Mouse (Mus musculus) embryonic stem cell, embryonic (primary cell): ENCODE measurements at regions not wholly inside any gene's neighbourhood (a gene's known extent, or its start where the extent isn't known, plus 50 kb on each side); places are given as distances from the start of the nearest gene placed in this dataset.

ENCODE experiments used
- CTCF ChIA-PET, 4 experiments: fragments of 300-600 bp in 2 of 4; fragments of 350-600 bp in 2 of 4; sonication (Branson Sonifier 250); formaldehyde crosslinking; loops; one replicate each; lab custom pipeline; 2022; ENCODE audit warnings: inconsistent platforms in 2 of 4; lab: Charles Lee
- POLR2A ChIA-PET, 4 experiments: fragments of 300-600 bp in 2 of 4; fragments of 350-600 bp in 2 of 4; sonication (Branson Sonifier 250); formaldehyde crosslinking; loops; one replicate each; lab custom pipeline; 2022; ENCODE audit warnings: antibody characterized with exemption in 4 of 4, inconsistent platforms in 1 of 4; lab: Charles Lee

- POLR2A ChIA-PET: no interaction called here
- CTCF ChIA-PET: no interaction called here
Measured at GRCm38 (mm10) chr9:112445230-112446026, 209.7 kb upstream of the Arpp21 start.

- ChIA-PET CTCF (no interaction called here), POLR2A (no interaction called here)
Measured at GRCm38 (mm10) chr9:112444220-112444619, 208.5 kb upstream of the Arpp21 start.

- CTCF ChIA-PET: no interaction called here
- POLR2A ChIA-PET: interaction anchor here in 1 of 4 experiments (0.5 kb wide), 1 partner anchor 261 kb away, joined by 3 read pairs; no protein-coding TSS in a partner anchor
Measured at GRCm38 (mm10) chr9:112436094-112436493, 200.4 kb upstream of the Arpp21 start.

- CTCF ChIA-PET: no interaction called here
- POLR2A ChIA-PET: no interaction called here
Measured at GRCm38 (mm10) chr9:112431920-112432437, 196.2 kb upstream of the Arpp21 start.

DNA sequence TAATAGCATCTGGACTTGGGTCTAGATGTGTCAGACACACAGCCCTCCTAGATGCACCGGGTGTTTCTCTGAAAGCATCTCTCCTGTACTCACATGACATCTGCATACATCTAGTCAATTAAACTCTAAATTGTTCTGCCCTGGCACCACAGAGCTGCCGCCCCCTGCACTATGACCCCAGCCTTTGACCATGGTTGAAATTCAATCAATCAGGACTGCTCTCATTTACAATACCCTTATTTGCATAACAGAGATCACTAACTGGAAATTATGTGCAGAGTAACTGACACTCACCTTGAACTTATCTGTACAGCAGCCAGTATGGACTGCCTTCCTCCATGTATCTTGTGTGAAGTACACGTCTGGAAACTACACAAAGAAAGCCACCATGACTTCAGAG lies 193.5 kb upstream of the Arpp21 start:
- ChIA-PET CTCF (no interaction called here), POLR2A (no interaction called here)

DNA sequence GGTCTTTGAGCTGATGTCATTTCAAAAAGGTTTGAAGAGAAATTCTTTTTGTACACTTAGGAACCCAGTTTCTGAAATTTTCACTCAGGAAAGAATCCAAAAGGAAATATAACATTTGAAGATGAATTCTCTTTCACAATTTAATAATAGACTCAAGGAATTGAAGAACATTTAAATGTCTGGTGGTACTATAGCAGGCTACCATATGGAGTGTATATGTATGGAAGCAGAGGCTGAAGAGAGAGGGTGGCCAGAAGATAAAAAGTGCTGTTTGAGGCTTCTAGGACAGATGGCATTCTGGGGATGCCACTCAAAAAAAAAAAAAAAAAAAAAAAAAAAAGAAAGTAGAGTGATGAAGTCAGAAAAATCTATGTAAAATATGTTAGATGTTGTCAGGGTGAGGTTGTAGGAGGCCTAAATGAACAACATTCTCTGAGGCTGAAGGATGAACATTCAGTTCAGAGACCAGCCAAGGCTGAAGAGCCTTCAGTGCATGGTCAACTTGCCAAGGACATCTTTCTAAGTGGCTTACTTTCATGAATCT lies 170.1 kb upstream of the Arpp21 start:
- ChIA-PET CTCF (no interaction called here), POLR2A (no interaction called here)

DNA sequence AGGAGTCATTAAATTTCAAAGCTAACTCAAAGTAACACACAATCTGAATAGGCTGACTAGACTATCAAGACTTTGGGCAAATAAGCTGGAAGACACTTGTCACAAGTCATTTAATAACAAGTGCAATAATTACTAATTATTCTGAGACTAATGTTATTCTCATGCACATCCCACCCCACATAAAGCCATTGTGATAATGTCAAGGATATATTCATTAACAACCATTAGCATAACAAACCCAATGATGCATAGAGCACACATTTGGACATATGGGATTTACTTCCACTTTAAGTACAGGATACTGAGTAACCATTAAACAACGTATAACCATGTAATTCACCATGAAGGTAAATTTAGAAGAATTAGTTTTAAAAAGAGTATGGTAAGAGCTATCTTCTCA lies 135.0 kb upstream of the Arpp21 start:
- CTCF ChIA-PET: no interaction called here
- POLR2A ChIA-PET: no interaction called here

- POLR2A ChIA-PET: interaction anchor here in 1 of 4 experiments (0.5 kb wide), 1 partner anchor 136 kb away, joined by 4 read pairs; no protein-coding TSS in a partner anchor
Measured at GRCm38 (mm10) chr9:112367291-112367690, 131.6 kb upstream of the Arpp21 start.

DNA sequence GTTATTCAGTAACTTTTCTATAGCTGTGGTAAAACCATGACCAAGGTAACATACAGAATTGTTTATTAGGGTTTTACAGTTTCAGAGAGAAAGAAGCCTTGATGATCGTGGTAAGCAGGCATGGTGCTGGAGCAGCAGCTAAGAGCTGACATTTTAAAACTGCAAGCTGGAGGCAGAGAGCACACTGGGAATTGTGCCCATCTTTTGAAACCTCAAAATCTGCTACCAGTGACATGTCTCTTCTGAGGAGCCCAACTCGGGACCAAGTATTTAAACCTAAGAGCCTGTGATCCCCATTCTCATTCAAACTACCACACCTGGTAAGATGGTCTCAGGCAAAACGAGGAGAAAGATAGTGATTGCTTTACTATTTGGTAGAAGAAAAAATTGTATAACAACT lies 125.6 kb upstream of the Arpp21 start:
- CTCF ChIA-PET: no interaction called here
- POLR2A ChIA-PET: no interaction called here

More at GRCm38 (mm10) chr9:112367291-112367690, 131.6 kb upstream of the Arpp21 start:
- CTCF ChIA-PET: interaction anchor here in 1 of 4 experiments (0.6 to 1.1 kb wide), 2 partner anchors 15 to 1278 kb away, joined by 3 read pairs; no protein-coding TSS in a partner anchor

- POLR2A ChIA-PET: no interaction called here
- CTCF ChIA-PET: no interaction called here
Measured at GRCm38 (mm10) chr9:112358711-112359298, 123.1 kb upstream of the Arpp21 start.

- CTCF ChIA-PET: no interaction called here
- POLR2A ChIA-PET: interaction anchor here in 1 of 4 experiments (0.8 kb wide), 1 partner anchor 9 kb away, joined by 3 read pairs; no protein-coding TSS in a partner anchor
Measured at GRCm38 (mm10) chr9:112353196-112353595, 117.5 kb upstream of the Arpp21 start.

DNA sequence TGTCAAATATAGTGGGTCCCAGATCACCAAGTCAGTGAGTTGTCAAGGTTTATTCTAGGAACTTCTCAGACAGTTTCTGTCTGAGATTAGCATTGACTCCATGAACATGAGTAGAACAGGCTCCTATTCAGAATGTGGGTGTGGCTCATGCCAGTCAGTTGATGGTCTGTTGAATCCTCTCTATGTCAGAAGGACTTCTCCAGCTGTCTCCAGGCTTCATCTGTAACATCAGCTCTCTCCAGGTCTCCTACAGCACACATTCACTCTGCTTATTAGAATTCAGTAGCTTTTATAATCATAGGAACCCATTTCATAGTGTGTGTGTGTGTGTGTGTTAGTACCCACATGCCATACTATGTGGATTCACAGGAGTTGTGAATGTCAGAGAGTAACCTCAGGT lies 113.2 kb upstream of the Arpp21 start:
- POLR2A ChIA-PET: no interaction called here
- CTCF ChIA-PET: no interaction called here

DNA sequence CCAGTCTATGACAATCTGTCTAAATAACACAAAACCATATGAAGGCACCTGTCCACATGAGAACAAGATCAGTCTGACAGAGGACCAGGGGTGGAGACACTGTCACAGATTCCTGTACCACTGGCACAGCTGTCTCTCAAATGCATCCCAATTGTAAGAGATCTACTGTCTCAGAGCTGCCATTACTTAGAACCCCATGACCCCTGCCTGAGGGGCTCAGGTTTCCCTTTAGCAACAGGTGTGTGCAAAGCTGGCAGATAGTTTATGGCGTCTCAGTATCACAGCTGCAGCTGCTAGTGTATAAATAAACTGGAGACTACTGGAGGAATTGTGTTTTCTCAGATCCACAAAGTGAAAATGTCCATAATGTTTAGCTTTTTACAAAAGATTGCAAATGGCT lies 109.1 kb upstream of the Arpp21 start:
- POLR2A ChIA-PET: interaction anchor here in 1 of 4 experiments (0.7 kb wide), 1 partner anchor 9 kb away, joined by 3 read pairs; no protein-coding TSS in a partner anchor
- CTCF ChIA-PET: no interaction called here

- ChIA-PET CTCF (no interaction called here), POLR2A (no interaction called here)
Measured at GRCm38 (mm10) chr9:112340363-112340762, 104.6 kb upstream of the Arpp21 start.

DNA sequence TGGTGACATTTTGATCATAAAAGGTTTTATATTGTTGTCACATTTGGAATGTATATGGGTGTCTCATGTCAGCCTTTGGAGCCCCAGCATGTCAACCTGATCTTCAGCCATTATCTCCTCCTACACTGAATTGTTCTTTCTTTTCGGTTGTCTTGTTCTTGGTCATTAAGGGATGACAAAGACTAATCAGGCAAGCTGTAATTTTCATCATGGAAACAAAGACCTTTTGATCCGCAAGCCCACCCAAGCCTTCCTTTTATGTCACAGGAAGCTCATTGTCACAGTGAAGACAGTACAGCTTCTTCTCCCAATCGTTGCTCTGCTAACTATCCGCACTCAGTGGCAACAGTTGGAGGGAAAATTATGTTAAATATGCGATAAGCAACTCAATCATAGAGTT lies 84.3 kb upstream of the Arpp21 start:
- CTCF ChIA-PET: no interaction called here
- POLR2A ChIA-PET: no interaction called here

GRCm38 (mm10) chr9:112308950-112309349 lies 73.2 kb upstream of the Arpp21 start:
- ChIA-PET CTCF (no interaction called here), POLR2A (no interaction called here)

- ChIA-PET CTCF (interaction anchor here in 1 of 4 experiments (0.6 kb wide), 1 partner anchor 73 kb away, joined by 7 read pairs; no protein-coding TSS in a partner anchor), POLR2A (no interaction called here)
Measured at GRCm38 (mm10) chr9:112307837-112308236, 72.1 kb upstream of the Arpp21 start.

DNA sequence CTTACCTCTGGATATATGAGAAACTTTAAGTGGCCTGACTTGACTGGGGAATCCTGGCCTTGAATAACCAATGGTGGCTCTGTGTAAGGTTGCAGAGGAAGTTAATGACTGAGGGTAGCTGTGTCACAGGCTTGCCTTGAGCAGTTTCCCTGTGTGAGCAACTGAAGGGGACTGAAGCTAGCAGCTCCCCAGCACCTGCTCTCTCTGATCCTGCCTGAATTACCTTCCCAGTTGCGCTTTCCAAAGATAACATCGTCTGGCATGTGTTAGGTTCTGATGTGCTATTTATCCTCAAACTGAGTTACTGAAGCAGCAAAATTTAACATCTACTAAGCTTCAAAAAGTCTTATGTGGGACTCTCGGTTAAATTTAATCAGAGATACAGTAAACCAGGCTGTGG lies 56.1 kb upstream of the Arpp21 start:
- CTCF ChIA-PET: no interaction called here

More for the DNA sequence above, 56.1 kb upstream of the Arpp21 start:
- POLR2A ChIA-PET: interaction anchor here in 1 of 4 experiments (0.6 kb wide), 1 partner anchor 1619 kb away, joined by 3 read pairs; no protein-coding TSS in a partner anchor
